25 mouse cellular contexts compared by ENCODE assay signal in the genomic region with DNA sequence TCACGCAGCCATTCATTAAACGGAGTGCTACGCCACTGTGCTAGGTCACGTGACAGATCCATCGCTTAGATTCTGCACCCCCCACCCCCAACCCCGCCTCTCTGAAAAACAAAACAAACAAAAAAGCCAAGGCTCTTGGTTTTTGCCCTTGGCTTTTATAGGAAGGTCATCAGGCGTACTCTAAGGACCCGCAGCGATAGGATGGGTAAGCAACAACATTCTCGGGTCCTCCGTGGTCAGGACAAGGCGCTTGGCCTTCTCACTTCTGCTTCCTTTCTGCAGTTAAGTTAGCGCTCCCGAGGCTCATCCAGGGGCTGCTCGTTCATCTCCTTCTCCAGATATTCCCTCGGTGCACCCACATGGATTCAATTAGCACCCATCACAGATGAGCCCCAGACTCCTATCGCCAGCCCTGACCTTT.
A peak's percentile ranks its signal among the peaks of the same experiment; 100 is the strongest.
DNase-seq lines count a peak whose midpoint lies in the region; ATAC-seq lines count a peak whose summit lies in the region.
"Had no signal": no experiment of that assay in that cellular context is flagged by ENCODE, and none has a peak within 500 bp of the region (broad histone marks: within the 10 kb centered on the region; RNA-seq: fewer than 3 reads in every experiment).

No protein-coding gene starts in this region.

- 61% methylated on average over 17 of the region's 17 CpGs for WGBS in kidney, embryonic 15.5 days
- WGBS in embryonic facial prominence, embryonic 10.5 days: 67% methylated on average over 17 of the region's 17 CpGs

- H3K27ac ChIP-seq in kidney, embryonic 15.5 days: peak overlapping the region; percentile 48; the same call in 1 of the 2 replicates
- no peak overlapping the region for H3K27ac ChIP-seq in embryonic facial prominence, embryonic 10.5 days (replicated peaks)
- H3K27ac ChIP-seq: embryonic facial prominence, embryonic 15.5 days; forebrain, embryonic 13.5 days; heart, adult 2 months; heart, embryonic 15.5 days; left cerebral cortex, adult 2 months; neural tube, embryonic 15.5 days had no signal

- ATAC-seq in kidney, embryonic 15.5 days (replicated peaks; ENCODE audit: low FRiP score): no peak
- ATAC-seq: CD4-positive, CD25-positive, alpha-beta regulatory T cell, adult 4 months; forebrain, embryonic 13.5 days; hindbrain, embryonic 16.5 days; intestine, embryonic 16.5 days; midbrain, embryonic 16.5 days had no signal

- H3K4me1 ChIP-seq in kidney, embryonic 15.5 days: peaks cover 81% of the 10 kb centered on the region
- H3K4me1 ChIP-seq in embryonic facial prominence, embryonic 10.5 days: peaks cover 69% of the 10 kb centered on the region

- peaks cover 6% of the 10 kb centered on the region; the same call in 1 of the 2 replicates for H3K36me3 ChIP-seq in kidney, embryonic 15.5 days
- peaks cover 60% of the 10 kb centered on the region for H3K36me3 ChIP-seq in embryonic facial prominence, embryonic 10.5 days (replicated peaks)
- H3K36me3 ChIP-seq: embryonic facial prominence, embryonic 15.5 days; heart, embryonic 15.5 days; neural tube, embryonic 15.5 days had no signal

- H3K4me3 ChIP-seq in kidney, embryonic 15.5 days (replicated peaks): no peak overlapping the region
- H3K4me3 ChIP-seq in embryonic facial prominence, embryonic 10.5 days: no peak overlapping the region
- H3K4me3 ChIP-seq: embryonic facial prominence, embryonic 15.5 days; forebrain, embryonic 13.5 days; heart, adult 2 months; heart, embryonic 15.5 days; left cerebral cortex, adult 2 months; neural tube, embryonic 15.5 days had no signal

- no peak overlapping the region for H3K4me2 ChIP-seq in kidney, embryonic 15.5 days
- H3K4me2 ChIP-seq: embryonic facial prominence, embryonic 15.5 days; forebrain, embryonic 13.5 days; heart, embryonic 15.5 days; liver, embryonic 11.5 days; neural tube, embryonic 15.5 days had no signal

- peak; percentile 67 for DNase-seq in adrenal gland, adult 2 months
- DNase-seq in adrenal gland, postnatal 4 days (ENCODE audit: low spot score in 2 of 2): no peak
- no peak for DNase-seq in kidney, adult 8-10 months
- peak; percentile 40 for DNase-seq in embryonic facial prominence, embryonic 10.5 days (ENCODE audit: low spot score)
- no peak for DNase-seq in T-cell, adult 2 months (ENCODE audit: low spot score)
- DNase-seq in gastrocnemius, postnatal 4 days (ENCODE audit: low spot score in 2 of 2): no peak
- DNase-seq: cerebellum, adult 2 months; cerebellum, postnatal 36 days; heart, adult 2 months; kidney, postnatal 25 days; left cerebral cortex, postnatal 4 days; lung, adult 18-20 months; right cerebral cortex, postnatal 25 days; thymus, postnatal 14 days had no signal

- no peaks in the 10 kb centered on the region for H3K9me3 ChIP-seq in kidney, embryonic 15.5 days (replicated peaks)
- no peaks in the 10 kb centered on the region for H3K9me3 ChIP-seq in embryonic facial prominence, embryonic 10.5 days
- H3K9me3 ChIP-seq: embryonic facial prominence, embryonic 15.5 days; forebrain, embryonic 13.5 days; heart, embryonic 15.5 days; neural tube, embryonic 15.5 days had no signal

- H3K27me3 ChIP-seq in kidney, embryonic 15.5 days: no peaks in the 10 kb centered on the region
- no peaks in the 10 kb centered on the region for H3K27me3 ChIP-seq in embryonic facial prominence, embryonic 10.5 days (replicated peaks; ENCODE audit: low read depth, poor library complexity, severe bottlenecking)
- H3K27me3 ChIP-seq: embryonic facial prominence, embryonic 15.5 days; forebrain, embryonic 13.5 days; heart, embryonic 15.5 days had no signal

- H3K9ac ChIP-seq in kidney, embryonic 15.5 days: no peak overlapping the region
- H3K9ac ChIP-seq: embryonic facial prominence, embryonic 15.5 days; forebrain, embryonic 13.5 days; heart, embryonic 15.5 days; neural tube, embryonic 15.5 days had no signal

Comparison
In these comparisons a context has a peak if more than half of its experiments do, and no peak if none do; other contexts are left out.
1. DNase-seq: peak in adrenal gland, adult 2 months (single experiment) and embryonic facial prominence, embryonic 10.5 days (single experiment); none in adrenal gland, postnatal 4 days (0 of 2), kidney, adult 8-10 months (0 of 2), T-cell, adult 2 months (single experiment) and gastrocnemius, postnatal 4 days (0 of 2).